Mouse (Mus musculus) kidney, embryonic 14.5 days (tissue): ENCODE data around the gene H2al1a. TPM values are rescaled to one million over a fixed set of nuclear protein-coding genes. Genes with fewer than 3 reads are reported as not detected.
"Not testable (repeated sequence)": the region's sequence is repeated elsewhere in the genome, so short reads cannot be mapped to it uniquely, and the experiment has no call there.

Experiments
- ATAC-seq: fragments of 200-750 bp; cut with Nextera tagmentation; 2 replicates; pipeline ENCODE4 v1.8.0; 2017; ENCODE audit warnings: moderate number of reproducible peaks, mild to moderate bottlenecking, moderate TSS enrichment, moderate library complexity; ENCODE audit not compliant: low FRiP score, low TSS enrichment
- H3K27ac ChIP-seq: fragments of 300-500 bp; sonication (generic); 2 replicates; pipeline ENCODE4 v1.5.1; 2014; ENCODE audit warnings: low read depth, mild to moderate bottlenecking, low read length, moderate library complexity, mixed read lengths
- H3K27me3 ChIP-seq: fragments of 300-500 bp; sonication (generic); 2 replicates; pipeline ENCODE4 v1.6.1; 2014; ENCODE audit warnings: mild to moderate bottlenecking, low read length; ENCODE audit not compliant: control insufficient read depth, insufficient read depth
- H3K36me3 ChIP-seq: fragments of 300-500 bp; sonication (generic); 2 replicates; pipeline ENCODE4 v1.6.1; 2014; ENCODE audit warnings: low read length, mixed read lengths; ENCODE audit not compliant: control insufficient read depth, insufficient read depth
- H3K4me1 ChIP-seq: fragments of 300-500 bp; sonication (generic); 2 replicates; pipeline ENCODE4 v1.6.1; 2014; ENCODE audit warnings: low read length, mixed read lengths; ENCODE audit not compliant: control insufficient read depth, insufficient read depth
- H3K4me2 ChIP-seq: fragments of 300-500 bp; sonication (generic); replicated peaks from 2 replicates; pipeline ENCODE4 v1.6.1; 2014; ENCODE audit warnings: low read depth, mild to moderate bottlenecking, low read length
- H3K4me3 ChIP-seq: fragments of 300-500 bp; sonication (generic); 2 replicates; pipeline ENCODE4 v1.5.1; 2014; ENCODE audit warnings: mild to moderate bottlenecking, low read length
- H3K9ac ChIP-seq: fragments of 300-500 bp; sonication (generic); 2 replicates; pipeline ENCODE4 v1.6.1; 2014; ENCODE audit warnings: low read depth, mild to moderate bottlenecking, low read length, moderate library complexity
- H3K9me3 ChIP-seq: fragments of 300-500 bp; sonication (generic); 2 replicates; pipeline ENCODE4 v1.6.1; 2016; ENCODE audit warnings: low read length; ENCODE audit not compliant: control insufficient read depth
- WGBS: fragments of 180-500 bp; shearing (Covaris S2); extraction: QIAGEN DNeasy Blood & Tissue Kit; methylation state at CpG from one replicate; pipeline ENCODE4 v1.1.7; 2014; 5-methylcytosine and 5-hydroxymethylcytosine counted together
- polyA plus RNA-seq: library from polyadenylated mRNA; unstranded; fragments of >200 nt; fragmentation: Nextera tagmentation; extraction: Ambion mirVana; gene quantifications from 2 replicates; pipeline ENCODE4 v1.2.1, GENCODE M21; 2014

The H2al1a gene
- polyA plus RNA-seq, 1 experiment from 2014 or later, result not detected

GRCm38 (mm10) chrX:11273190-11273589, 25.9 kb upstream of the H2al1a start:
- Histone ChIP-seq H3K27me3 (no peaks in the 10 kb centered on the region), H3K36me3 (no peaks in the 10 kb centered on the region), H3K4me1 (no peaks in the 10 kb centered on the region), H3K9me3 (no peaks in the 10 kb centered on the region), H3K9ac (no peak overlapping the region), H3K27ac (no peak overlapping the region), H3K4me3 (no peak overlapping the region), H3K4me2 (no peak overlapping the region)
- WGBS, result 74% methylated on average over 3 of the region's 3 CpGs
- ATAC-seq, result no peak

- Histone ChIP-seq H3K9ac (no peak overlapping the region), H3K27ac (no peak overlapping the region), H3K27me3 (no peaks in the 10 kb centered on the region), H3K4me3 (no peak overlapping the region), H3K36me3 (no peaks in the 10 kb centered on the region), H3K4me2 (no peak overlapping the region), H3K9me3 (no peaks in the 10 kb centered on the region), H3K4me1 (no peaks in the 10 kb centered on the region)
- 85% methylated on average over 6 of the region's 6 CpGs for WGBS
- no peak for ATAC-seq
Observed at GRCm38 (mm10) chrX:11277083-11277482, 22.0 kb upstream of the H2al1a start.

- Histone ChIP-seq H3K4me2 (no peak overlapping the region), H3K9me3 (no peaks in the 10 kb centered on the region)
- no peak for ATAC-seq
Observed at GRCm38 (mm10) chrX:11280741-11281140, 18.3 kb upstream of the H2al1a start.

GRCm38 (mm10) chrX:11288306-11288882, 10.7 kb upstream of the H2al1a start:
- H3K4me1 ChIP-seq, result no peaks in the 10 kb centered on the region
- H3K27me3 ChIP-seq, result no peaks in the 10 kb centered on the region
- H3K4me3 ChIP-seq, result no peak overlapping the region
- 73% methylated on average over 14 of the region's 14 CpGs for WGBS
- no peak overlapping the region for H3K9ac ChIP-seq
- ATAC-seq, result no peak
- no peaks in the 10 kb centered on the region for H3K9me3 ChIP-seq
- no peak overlapping the region for H3K27ac ChIP-seq
- no peaks in the 10 kb centered on the region for H3K36me3 ChIP-seq
- no peak overlapping the region for H3K4me2 ChIP-seq

More at GRCm38 (mm10) chrX:11280741-11281140, 18.3 kb upstream of the H2al1a start:
- H3K27me3 ChIP-seq, result no peaks in the 10 kb centered on the region
- no peak overlapping the region for H3K27ac ChIP-seq
- H3K36me3 ChIP-seq, result no peaks in the 10 kb centered on the region
- WGBS, result 79% methylated on average over 2 of the region's 2 CpGs
- H3K9ac ChIP-seq, result no peak overlapping the region
- H3K4me3 ChIP-seq, result no peak overlapping the region
- no peaks in the 10 kb centered on the region for H3K4me1 ChIP-seq

GRCm38 (mm10) chrX:11289244-11289643, 9.8 kb upstream of the H2al1a start:
- no peak for ATAC-seq

GRCm38 (mm10) chrX:11302132-11302531, 3.1 kb downstream of the H2al1a start, which contains the start of gene H2al1b:
Gene H2al1b (plus strand): TSS chrX:11302432.
- not testable (repeated sequence) for H3K9me3 ChIP-seq, H3K4me2 ChIP-seq, ATAC-seq, H3K27ac ChIP-seq, H3K4me3 ChIP-seq, H3K4me1 ChIP-seq, H3K27me3 ChIP-seq, H3K9ac ChIP-seq, H3K36me3 ChIP-seq
- whole genome bisulfite sequencing, result 90% methylated on average over 1 of the region's 3 CpGs

More at GRCm38 (mm10) chrX:11289244-11289643, 9.8 kb upstream of the H2al1a start:
- no peaks in the 10 kb centered on the region for H3K9me3 ChIP-seq
- H3K9ac ChIP-seq, result no peak overlapping the region
- H3K4me3 ChIP-seq, result no peak overlapping the region
- H3K27ac ChIP-seq, result no peak overlapping the region
- H3K4me2 ChIP-seq, result no peak overlapping the region
- H3K4me1 ChIP-seq, result no peaks in the 10 kb centered on the region
- WGBS, result 74% methylated on average over 4 of the region's 4 CpGs
- H3K27me3 ChIP-seq, result no peaks in the 10 kb centered on the region
- no peaks in the 10 kb centered on the region for H3K36me3 ChIP-seq

- 88% methylated on average over 1 of the region's 6 CpGs for WGBS
- H3K4me3 ChIP-seq, H3K9ac ChIP-seq, H3K36me3 ChIP-seq, H3K27ac ChIP-seq, H3K4me2 ChIP-seq, H3K9me3 ChIP-seq, ATAC-seq, H3K27me3 ChIP-seq, H3K4me1 ChIP-seq: not testable (repeated sequence)
Observed at GRCm38 (mm10) chrX:11305355-11305754, 6.3 kb downstream of the H2al1a start, which contains the start of gene H2al1c. Gene H2al1c (plus strand): TSS chrX:11305655.

GRCm38 (mm10) chrX:11308524-11308923, 9.5 kb downstream of the H2al1a start, which contains the start of gene H2al1d:
Gene H2al1d (plus strand): TSS chrX:11308824.
- H3K9ac ChIP-seq, H3K27ac ChIP-seq, H3K36me3 ChIP-seq, H3K4me3 ChIP-seq, H3K4me2 ChIP-seq, H3K4me1 ChIP-seq, ATAC-seq, H3K27me3 ChIP-seq, H3K9me3 ChIP-seq: not testable (repeated sequence)
- WGBS, result no CpG with 5 or more reads among the region's 6 CpGs

- WGBS, result no CpG with 5 or more reads among the region's 3 CpGs
- not testable (repeated sequence) for H3K9ac ChIP-seq, H3K27me3 ChIP-seq, H3K4me1 ChIP-seq, H3K4me2 ChIP-seq, H3K4me3 ChIP-seq, ATAC-seq, H3K36me3 ChIP-seq, H3K9me3 ChIP-seq, H3K27ac ChIP-seq
Observed at GRCm38 (mm10) chrX:11311634-11312033, 12.6 kb downstream of the H2al1a start, which contains the start of gene H2al1e. Gene H2al1e (plus strand): TSS chrX:11311934.
